Mouse (Mus musculus): ENCODE data around the gene Fam71a.

DNA sequence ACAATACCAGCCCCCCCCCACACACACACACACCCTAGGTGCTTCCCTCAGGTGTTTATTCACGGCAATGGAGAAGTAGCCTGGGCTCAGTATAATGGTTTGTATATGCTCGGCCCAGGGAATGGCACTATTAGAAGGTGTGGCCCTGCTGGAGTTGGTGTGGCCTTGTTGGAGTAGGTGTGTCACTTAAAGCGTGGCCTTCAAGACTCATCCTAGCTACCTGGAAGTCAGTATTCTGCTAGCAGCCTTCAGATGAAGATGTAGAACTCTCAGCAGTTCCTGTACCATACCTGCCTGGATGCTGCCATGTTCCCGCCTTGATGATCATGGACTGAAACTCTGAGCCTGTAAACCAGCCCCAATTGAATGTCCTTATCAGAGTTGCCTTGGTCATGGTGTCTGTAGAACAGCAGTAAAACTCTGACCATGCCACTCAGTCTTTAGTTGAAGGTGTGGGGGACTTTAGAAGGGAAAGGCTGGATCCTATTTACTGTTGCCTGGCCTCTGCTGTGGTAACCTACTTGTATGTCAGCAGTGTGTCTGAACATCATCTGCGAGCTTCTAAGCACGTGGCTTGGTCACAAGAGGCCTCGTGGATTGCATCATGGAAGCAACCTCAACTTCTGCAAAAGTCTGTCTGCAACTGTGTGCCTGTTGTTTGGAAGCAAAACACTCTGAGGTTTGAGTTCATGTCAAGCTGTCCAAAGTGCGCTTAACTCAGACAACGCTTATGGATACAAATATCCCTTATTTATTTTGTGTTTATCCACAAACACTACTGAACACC lies 36.4 kb upstream of the Fam71a start:
- TF ChIP-seq CTCF (IDR thresholded peaks at IDR 0.05; ENCODE audit: insufficient read depth, low read length) = no peak
- TF ChIP-seq POLR2A (IDR thresholded peaks at IDR 0.05; ENCODE audit: borderline replicate concordance, extremely low read depth, low read depth, low read length) = no peak

Measured in lung, adult 2 months (tissue).